10 mouse cellular contexts compared by ENCODE assay signal in genomic region chr7:143108200-143108599, GRCm38 (mm10). TPM values are rescaled to one million over a fixed set of nuclear protein-coding genes. Genes with fewer than 3 reads are reported as not detected.
DNase-seq lines count a peak whose midpoint lies in the region; ATAC-seq and TF ChIP-seq lines count a peak whose summit lies in the region.
"Had no signal": no experiment of that assay in that cellular context is flagged by ENCODE, and none has a peak within 500 bp of the region (broad histone marks: within the 10 kb centered on the region; RNA-seq: fewer than 3 reads in every experiment).

No protein-coding gene starts in this region.

- H3K36me3 ChIP-seq in heart, embryonic 12.5 days = no peaks in the 10 kb centered on the region
- H3K36me3 ChIP-seq in embryonic facial prominence, embryonic 10.5 days (replicated peaks) = no peaks in the 10 kb centered on the region

- no peak overlapping the region for H3K27ac ChIP-seq in layer of hippocampus, adult 2 months
- peak overlapping the region; percentile 48 for H3K27ac ChIP-seq in heart, embryonic 12.5 days (ENCODE audit: poor library complexity, severe bottlenecking)
- H3K27ac ChIP-seq in embryonic facial prominence, embryonic 10.5 days (replicated peaks) = no peak overlapping the region

- ATAC-seq in heart, embryonic 12.5 days (ENCODE audit: insufficient number of reproducible peaks, low FRiP score) = no peak

- H3K4me2 ChIP-seq in heart, embryonic 12.5 days = peak overlapping the region; percentile 94

- H3K9ac ChIP-seq in heart, embryonic 12.5 days = peak overlapping the region; percentile 80

- H3K9me3 ChIP-seq in heart, embryonic 12.5 days (replicated peaks) = no peaks in the 10 kb centered on the region
- H3K9me3 ChIP-seq in embryonic facial prominence, embryonic 10.5 days = no peaks in the 10 kb centered on the region

- WGBS in heart, embryonic 12.5 days = 40% methylated on average over 5 of the region's 5 CpGs
- 48% methylated on average over 5 of the region's 5 CpGs for WGBS in embryonic facial prominence, embryonic 10.5 days

- H3K4me1 ChIP-seq in heart, embryonic 12.5 days (replicated peaks) = peaks cover 70% of the 10 kb centered on the region
- H3K4me1 ChIP-seq in embryonic facial prominence, embryonic 10.5 days = peaks cover 28% of the 10 kb centered on the region

- H3K4me3 ChIP-seq in layer of hippocampus, adult 2 months = no peak overlapping the region
- peak overlapping the region; percentile 62 for H3K4me3 ChIP-seq in heart, embryonic 12.5 days
- no peak overlapping the region for H3K4me3 ChIP-seq in embryonic facial prominence, embryonic 10.5 days
- H3K4me3 ChIP-seq: myocyte had no signal

- no peak for DNase-seq in layer of hippocampus, adult 2 months (ENCODE audit: low spot score in 2 of 2)
- no peak for DNase-seq in layer of hippocampus, postnatal 36 days
- peak; percentile 72 for DNase-seq in kidney, adult 9 months
- peak; percentile 59 for DNase-seq in lung, postnatal 25 days (ENCODE audit: low spot score)
- no peak for DNase-seq in thymus, postnatal 25 days
- DNase-seq in embryo, embryonic 10 days (ENCODE audit: low spot score) = no peak
- DNase-seq in embryonic facial prominence, embryonic 10.5 days (ENCODE audit: low spot score) = no peak
- DNase-seq: right cerebral cortex, postnatal 25 days had no signal

- H3K27me3 ChIP-seq in heart, embryonic 12.5 days (replicated peaks) = peaks cover 42% of the 10 kb centered on the region
- H3K27me3 ChIP-seq in embryonic facial prominence, embryonic 10.5 days (replicated peaks; ENCODE audit: low read depth, poor library complexity, severe bottlenecking) = peaks cover 86% of the 10 kb centered on the region

- TF ChIP-seq CTCF in layer of hippocampus, adult 2 months (conservative IDR thresholded peaks at IDR 0.05) = 0 out of 2 replicates have a peak, but pooled peaks have one; percentile 19

RNA-seq across cellular contexts. Expression of gene Kcnq1, which starts 2.0 kb away (rescaled TPM):
- under 1 TPM; 0.29 to 0.97 TPM for total RNA-seq in layer of hippocampus, adult 2 months (2021)
- 1 to 10 TPM in 1 of 2 experiments, under 1 TPM in 1; 0.55 to 1.1 TPM for total RNA-seq in layer of hippocampus, postnatal 36 days (2021)
- polyA plus RNA-seq in heart, embryonic 12.5 days (2016; fragmentation: Nextera tagmentation; extraction: Ambion mirVana) = 12.9 and 15.8 TPM in 2 replicates
- polyA plus RNA-seq in embryonic facial prominence, embryonic 10.5 days (2016; fragmentation: Nextera tagmentation; extraction: Ambion mirVana) = 1.0 and 1.5 TPM in 2 replicates

RNA-seq across cellular contexts. Expression of gene Trpm5, which starts 13.8 kb away (rescaled TPM):
- total RNA-seq in layer of hippocampus, adult 2 months (2021) = not detected
- not detected for total RNA-seq in layer of hippocampus, postnatal 36 days (2021)
- polyA plus RNA-seq in heart, embryonic 12.5 days (2016; fragmentation: Nextera tagmentation; extraction: Ambion mirVana) = 3.8 and 4.3 TPM in 2 replicates
- polyA plus RNA-seq in embryonic facial prominence, embryonic 10.5 days (2016; fragmentation: Nextera tagmentation; extraction: Ambion mirVana) = 0.60 and 0.77 TPM in 2 replicates

RNA-seq across cellular contexts. Expression of gene Tssc4, which starts 39.2 kb away (rescaled TPM):
- 10 to 100 TPM; 38.5 to 41.4 TPM for total RNA-seq in layer of hippocampus, adult 2 months (2021)
- 10 to 100 TPM; 40.0 to 46.3 TPM for total RNA-seq in layer of hippocampus, postnatal 36 days (2021)
- polyA plus RNA-seq in heart, embryonic 12.5 days (2016; fragmentation: Nextera tagmentation; extraction: Ambion mirVana) = 57.1 and 61.7 TPM in 2 replicates
- polyA plus RNA-seq in embryonic facial prominence, embryonic 10.5 days (2016; fragmentation: Nextera tagmentation; extraction: Ambion mirVana) = 130 and 132 TPM in 2 replicates

RNA-seq across cellular contexts. Expression of gene Cd81, which starts 55.7 kb away (rescaled TPM):
- total RNA-seq in layer of hippocampus, adult 2 months (2021) = 100 to 1,000 TPM; 419 to 448 TPM
- 100 to 1,000 TPM; 441 to 447 TPM for total RNA-seq in layer of hippocampus, postnatal 36 days (2021)
- 701 and 712 TPM in 2 replicates for polyA plus RNA-seq in heart, embryonic 12.5 days (2016; fragmentation: Nextera tagmentation; extraction: Ambion mirVana)
- polyA plus RNA-seq in embryonic facial prominence, embryonic 10.5 days (2016; fragmentation: Nextera tagmentation; extraction: Ambion mirVana) = 251 and 255 TPM in 2 replicates

Comparison
In these comparisons a context has a peak if more than half of its experiments do, and no peak if none do; other contexts are left out.
1. DNase-seq: peak in kidney, adult 9 months (single experiment) and lung, postnatal 25 days (single experiment); none in layer of hippocampus, adult 2 months (0 of 2), layer of hippocampus, postnatal 36 days (0 of 2), thymus, postnatal 25 days (single experiment), embryo, embryonic 10 days (single experiment) and embryonic facial prominence, embryonic 10.5 days (single experiment).